In genomic region chr14:24245177-24246081, GRCm38 (mm10) we compare ENCODE assay signal across 8 mouse cellular contexts. TPM values are rescaled to one million over a fixed set of nuclear protein-coding genes. Genes with fewer than 3 reads are reported as not detected.
A peak's percentile ranks its signal among the peaks of the same experiment; 100 is the strongest.
DNase-seq lines count a peak whose midpoint lies in the region; ATAC-seq lines count a peak whose summit lies in the region.

Dlg5 (minus strand) TSS chr14:24245920.

- peaks cover 5% of the 10 kb centered on the region; the same call in 1 of the 2 replicates for H3K9me3 ChIP-seq in erythroblast, embryonic 14.5 days (ENCODE audit: control insufficient read depth, low read length)
- no peaks in the 10 kb centered on the region for H3K9me3 ChIP-seq in intestine, embryonic 14.5 days (ENCODE audit: control insufficient read depth, low read length)

- peak within 1 kb of the TSS; percentile 58 for H3K4me3 ChIP-seq in erythroblast, embryonic 14.5 days (replicated peaks)
- peak within 1 kb of the TSS; percentile 86 for H3K4me3 ChIP-seq in intestine, embryonic 14.5 days (ENCODE audit: low read depth, low read length)

- H3K27me3 ChIP-seq in erythroblast, embryonic 14.5 days (ENCODE audit: control insufficient read depth): peaks cover 78% of the 10 kb centered on the region
- H3K27me3 ChIP-seq in intestine, embryonic 14.5 days (replicated peaks; ENCODE audit: control insufficient read depth, insufficient read depth, low read length): no peaks in the 10 kb centered on the region

- intact Hi-C loops in left cerebral cortex, postnatal 14 days (cut with DNase I): loop anchor here (5.0 kb wide), 1 partner anchor 63 kb away; no protein-coding TSS in a partner anchor

- peak within 1 kb of the TSS; percentile 90 for H3K9ac ChIP-seq in intestine, embryonic 14.5 days (ENCODE audit: low read length)

- peak; percentile 71 for DNase-seq in embryo, embryonic 10.5 days (ENCODE audit: low spot score)
- peak; percentile 58 to 69 for DNase-seq in gastrocnemius, postnatal 4 days (ENCODE audit: low spot score in 2 of 2)
- DNase-seq in intestine, embryonic 14.5 days (ENCODE audit: low spot score): peak; percentile 86
- peak in 1 of 2 experiments; percentile 46 for DNase-seq in left cerebral cortex, postnatal 14 days (ENCODE audit: low spot score in 2 of 2)
- DNase-seq in mesoderm, embryonic 11.5 days (ENCODE audit: low read depth, low spot score): peak; percentile 53
- DNase-seq in right cerebral cortex, postnatal 4 days: peak; percentile 67

- H3K4me1 ChIP-seq in erythroblast, embryonic 14.5 days (ENCODE audit: control insufficient read depth): peaks cover 5% of the 10 kb centered on the region
- peaks cover 6% of the 10 kb centered on the region for H3K4me1 ChIP-seq in intestine, embryonic 14.5 days (replicated peaks; ENCODE audit: control insufficient read depth, insufficient read depth, low read length)

- ATAC-seq in erythroblast, adult 5-6 weeks (replicated peaks; ENCODE audit: low FRiP score, poor library complexity, severe bottlenecking): no peak
- peak; percentile 80 for ATAC-seq in intestine, embryonic 14.5 days (replicated peaks; ENCODE audit: low FRiP score, low TSS enrichment, low read depth)

- under 1% methylated on average over 41 of the region's 98 CpGs for WGBS in intestine, embryonic 14.5 days

- H3K36me3 ChIP-seq in erythroblast, embryonic 14.5 days (ENCODE audit: control insufficient read depth): no peaks in the 10 kb centered on the region
- no peaks in the 10 kb centered on the region for H3K36me3 ChIP-seq in intestine, embryonic 14.5 days (ENCODE audit: control insufficient read depth, insufficient read depth, low read length)

- H3K27ac ChIP-seq in intestine, embryonic 14.5 days (ENCODE audit: low read depth): peak within 1 kb of the TSS; percentile 93

- H3K4me2 ChIP-seq in intestine, embryonic 14.5 days (ENCODE audit: low read length): peak within 1 kb of the TSS; percentile 77

RNA-seq across cellular contexts. Expression of gene Dlg5, which starts in this region (rescaled TPM):
- polyA plus RNA-seq in erythroblast, embryonic 14.5 days (2012): 0.03 TPM in 1 of 2 replicates, not detected in the other
- total RNA-seq in erythroblast, adult 5-6 weeks (2015; ENCODE audit: low replicate concordance): not detected in 2 replicates
- 0.14 TPM in 1 of 2 replicates, not detected in the other for total RNA-seq in erythroblast, adult 5-6 weeks (2017; ENCODE audit: low replicate concordance)
- total RNA-seq in gastrocnemius, postnatal 4 days (2021): 10 to 100 TPM; 27.4 to 28.8 TPM
- polyA plus RNA-seq in intestine, embryonic 14.5 days (2014; fragmentation: Nextera tagmentation; extraction: Ambion mirVana): 25.3 and 29.2 TPM in 2 replicates
- 10 to 100 TPM; 37.3 to 41.9 TPM for total RNA-seq in left cerebral cortex, postnatal 14 days (2021)

Comparison
In these comparisons a context has a peak if more than half of its experiments do, and no peak if none do; other contexts are left out.
1. RNA of gene Dlg5 (total RNA-seq): 37.3 to 41.9 TPM in left cerebral cortex, postnatal 14 days and 27.4 to 28.8 TPM in gastrocnemius, postnatal 4 days; 0.14 TPM in erythroblast, adult 5-6 weeks; every median in the first group is over 10 times any median in the second.
2. RNA of gene Dlg5 (polyA plus RNA-seq): 25.3 to 29.2 TPM in intestine, embryonic 14.5 days; 0.03 TPM in erythroblast, embryonic 14.5 days; every median in the first group is over 10 times any median in the second.